Comparison of ENCODE assay signal across 8 mouse cellular contexts in the genomic region with DNA sequence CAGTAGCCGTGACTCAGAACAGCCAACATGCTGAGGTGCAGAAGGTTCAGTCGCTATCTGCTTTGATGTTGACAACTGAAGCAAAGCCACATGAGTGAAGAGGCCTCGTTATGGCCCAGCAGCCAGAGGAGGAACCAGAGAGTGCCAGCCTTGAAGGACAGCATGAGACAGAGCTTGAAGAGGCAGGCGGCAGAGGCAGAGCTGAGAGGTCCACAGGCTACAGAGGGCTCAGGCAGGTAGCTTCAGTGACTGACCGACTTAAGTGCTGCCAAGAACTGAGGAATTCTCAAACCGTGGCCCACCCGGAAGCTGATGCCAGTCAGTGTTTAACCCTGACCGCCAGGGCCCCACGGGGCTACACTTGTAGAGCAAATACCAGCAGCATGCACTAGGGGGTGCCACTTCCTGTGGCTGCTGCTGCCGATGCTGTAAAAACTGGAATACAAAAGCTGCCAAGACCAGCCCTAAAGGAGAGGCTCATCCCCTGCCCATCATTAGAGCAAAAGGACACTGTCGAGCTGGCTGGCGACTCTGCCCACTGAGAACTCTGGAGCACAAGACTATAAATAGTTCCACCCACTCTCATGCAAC. TPM values are rescaled to one million over a fixed set of nuclear protein-coding genes. Genes with fewer than 3 reads are reported as not detected.
DNase-seq lines count a peak whose midpoint lies in the region; ATAC-seq and TF ChIP-seq lines count a peak whose summit lies in the region.

No protein-coding gene starts in this region.

- H3K27ac ChIP-seq in intestine, postnatal 0 days (ENCODE audit: low read depth, low read length), result no peak overlapping the region
- no peak overlapping the region for H3K27ac ChIP-seq in intestine, embryonic 16.5 days (ENCODE audit: low read length)
- H3K27ac ChIP-seq in forebrain, embryonic 14.5 days (ENCODE audit: low read depth, low read length), result no peak overlapping the region

- no peak for ATAC-seq in intestine, postnatal 0 days
- no peak for ATAC-seq in intestine, embryonic 16.5 days
- ATAC-seq in forebrain, embryonic 14.5 days, result no peak

- no peaks in the 10 kb centered on the region; the same call in 1 of the 2 replicates for H3K9me3 ChIP-seq in intestine, postnatal 0 days (ENCODE audit: control insufficient read depth)
- H3K9me3 ChIP-seq in intestine, embryonic 16.5 days (ENCODE audit: control insufficient read depth, low read length), result peaks cover 4% of the 10 kb centered on the region
- peaks cover 6% of the 10 kb centered on the region; the same call in 1 of the 2 replicates for H3K9me3 ChIP-seq in forebrain, embryonic 14.5 days (replicated peaks; ENCODE audit: control insufficient read depth, low read length)

- H3K4me1 ChIP-seq in intestine, postnatal 0 days (replicated peaks; ENCODE audit: control insufficient read depth, insufficient read depth, low read length), result no peaks in the 10 kb centered on the region
- H3K4me1 ChIP-seq in intestine, embryonic 16.5 days (ENCODE audit: control insufficient read depth, insufficient read depth, low read length), result no peaks in the 10 kb centered on the region
- no peaks in the 10 kb centered on the region for H3K4me1 ChIP-seq in forebrain, embryonic 14.5 days (ENCODE audit: control insufficient read depth, insufficient read depth, low read length)

- intact Hi-C loops in left cerebral cortex, postnatal 14 days (cut with DNase I), result loop anchor here (5.0 kb wide), 1 partner anchor 68 kb away; no protein-coding TSS in a partner anchor

- DNase-seq in CD4-positive, CD25-positive, alpha-beta regulatory T cell, adult 2 months (ENCODE audit: low read depth, low spot score), result peak; percentile 86
- DNase-seq in adrenal gland, adult 2 months, result peak; percentile 71
- peak; percentile 76 for DNase-seq in gastrocnemius, postnatal 10 days
- peak; percentile 64 to 67 for DNase-seq in left cerebral cortex, postnatal 14 days (ENCODE audit: low spot score in 2 of 2)
- DNase-seq in retina, embryonic 14.5 days (ENCODE audit: low spot score), result peak; percentile 70
- DNase-seq in forebrain, embryonic 14.5 days (ENCODE audit: low spot score), result no peak

- H3K36me3 ChIP-seq in intestine, postnatal 0 days (ENCODE audit: control insufficient read depth, insufficient read depth), result no peaks in the 10 kb centered on the region
- H3K36me3 ChIP-seq in intestine, embryonic 16.5 days (ENCODE audit: control insufficient read depth, insufficient read depth, low read length), result no peaks in the 10 kb centered on the region
- H3K36me3 ChIP-seq in forebrain, embryonic 14.5 days (ENCODE audit: control insufficient read depth, insufficient read depth, low read length), result no peaks in the 10 kb centered on the region

- no peaks in the 10 kb centered on the region for H3K27me3 ChIP-seq in intestine, postnatal 0 days (replicated peaks; ENCODE audit: control insufficient read depth, insufficient read depth, low read length)
- no peaks in the 10 kb centered on the region for H3K27me3 ChIP-seq in intestine, embryonic 16.5 days (replicated peaks; ENCODE audit: control insufficient read depth, insufficient read depth, low read length)
- no peaks in the 10 kb centered on the region for H3K27me3 ChIP-seq in forebrain, embryonic 14.5 days (replicated peaks; ENCODE audit: control insufficient read depth, insufficient read depth, low read length)

- TF ChIP-seq CTCF in intestine, postnatal 0 days (IDR thresholded peaks at IDR 0.05; ENCODE audit: low read depth), result peak; percentile 85

- H3K4me2 ChIP-seq in intestine, postnatal 0 days (replicated peaks; ENCODE audit: low read depth), result no peak overlapping the region
- H3K4me2 ChIP-seq in intestine, embryonic 16.5 days (ENCODE audit: low read depth, low read length), result no peak overlapping the region
- no peak overlapping the region for H3K4me2 ChIP-seq in forebrain, embryonic 14.5 days (ENCODE audit: low read length)

- H3K9ac ChIP-seq in intestine, postnatal 0 days (ENCODE audit: low read depth, low read length), result no peak overlapping the region
- no peak overlapping the region for H3K9ac ChIP-seq in intestine, embryonic 16.5 days (ENCODE audit: low read depth, low read length)
- H3K9ac ChIP-seq in forebrain, embryonic 14.5 days (ENCODE audit: low read length), result no peak overlapping the region

- 60% methylated on average over 12 of the region's 12 CpGs for WGBS in intestine, postnatal 0 days
- 63% methylated on average over 12 of the region's 12 CpGs for WGBS in intestine, embryonic 16.5 days
- 62% methylated on average over 12 of the region's 12 CpGs for WGBS in forebrain, embryonic 14.5 days

- no peak overlapping the region for H3K4me3 ChIP-seq in intestine, postnatal 0 days (ENCODE audit: low read depth, low read length)
- no peak overlapping the region for H3K4me3 ChIP-seq in intestine, embryonic 16.5 days (ENCODE audit: low read length)
- no peak overlapping the region for H3K4me3 ChIP-seq in forebrain, embryonic 14.5 days (ENCODE audit: low read depth, low read length)

RNA-seq across cellular contexts. Expression of gene Rflna, which starts 59.1 kb away (rescaled TPM):
- polyA plus RNA-seq in intestine, postnatal 0 days (2015; fragmentation: Nextera tagmentation; extraction: Ambion mirVana), result 1.5 and 1.7 TPM in 2 replicates
- polyA plus RNA-seq in intestine, embryonic 16.5 days (2015; fragmentation: Nextera tagmentation; extraction: Ambion mirVana), result 1.5 and 1.7 TPM in 2 replicates
- total RNA-seq in adrenal gland, adult 2 months (2021), result 1 to 10 TPM; 4.6 to 5.6 TPM
- polyA plus RNA-seq in adrenal gland, adult 2 months (2012; rRNA removed), result 18.7 and 21.1 TPM in 2 replicates
- total RNA-seq in gastrocnemius, postnatal 10 days (2021), result 1 to 10 TPM; 1.6 to 2.3 TPM
- total RNA-seq in left cerebral cortex, postnatal 14 days (2021), result 1 to 10 TPM; 1.7 to 2.2 TPM
- polyA plus RNA-seq in forebrain, embryonic 14.5 days (2014; fragmentation: Nextera tagmentation; extraction: Ambion mirVana), result 3.2 and 3.5 TPM in 2 replicates
